Comparison of ENCODE assay signal across 9 mouse cellular contexts in genomic region chr14:79330944-79331561, GRCm38 (mm10). TPM values are rescaled to one million over a fixed set of nuclear protein-coding genes. Genes with fewer than 3 reads are reported as not detected.
A peak's percentile ranks its signal among the peaks of the same experiment; 100 is the strongest.
DNase-seq lines count a peak whose midpoint lies in the region; ATAC-seq and TF ChIP-seq lines count a peak whose summit lies in the region.
"Had no signal": no experiment of that assay in that cellular context is flagged by ENCODE, and none has a peak within 500 bp of the region (broad histone marks: within the 10 kb centered on the region; RNA-seq: fewer than 3 reads in every experiment).

No protein-coding gene starts in this region.

- H3K9ac ChIP-seq in embryonic facial prominence, embryonic 14.5 days (ENCODE audit: low read depth, low read length), result no peak overlapping the region
- no peak overlapping the region for H3K9ac ChIP-seq in intestine, embryonic 16.5 days (ENCODE audit: low read depth, low read length)
- H3K9ac ChIP-seq in neural tube, embryonic 15.5 days (replicated peaks), result no peak overlapping the region
- H3K9ac ChIP-seq: limb, embryonic 15.5 days had no signal

- 51% methylated on average over 16 of the region's 16 CpGs for WGBS in kidney, adult 2 months
- 50% methylated on average over 14 of the region's 16 CpGs for WGBS in embryonic facial prominence, embryonic 14.5 days
- WGBS in intestine, embryonic 16.5 days, result 38% methylated on average over 16 of the region's 16 CpGs
- WGBS in neural tube, embryonic 15.5 days, result 54% methylated on average over 16 of the region's 16 CpGs

- 0 out of 2 replicates have a peak overlapping the region, but pooled peaks have one; percentile 11 for H3K4me3 ChIP-seq in kidney, adult 2 months (ENCODE audit: insufficient read depth, low read depth, low read length)
- H3K4me3 ChIP-seq in embryonic facial prominence, embryonic 14.5 days (ENCODE audit: low read depth, low read length), result no peak overlapping the region
- peak overlapping the region; percentile 11; the same call in 1 of the 2 replicates for H3K4me3 ChIP-seq in intestine, embryonic 16.5 days (ENCODE audit: low read length)
- H3K4me3 ChIP-seq in neural tube, embryonic 15.5 days (replicated peaks), result peak overlapping the region; percentile 26
- H3K4me3 ChIP-seq: limb, embryonic 15.5 days had no signal

- no peaks in the 10 kb centered on the region for H3K27me3 ChIP-seq in kidney, adult 2 months (replicated peaks; ENCODE audit: control insufficient read depth, insufficient read depth, low read length)
- no peaks in the 10 kb centered on the region for H3K27me3 ChIP-seq in embryonic facial prominence, embryonic 14.5 days (replicated peaks; ENCODE audit: control insufficient read depth, insufficient read depth, low read length)
- H3K27me3 ChIP-seq in intestine, embryonic 16.5 days (replicated peaks; ENCODE audit: control insufficient read depth, insufficient read depth, low read length), result no peaks in the 10 kb centered on the region
- H3K27me3 ChIP-seq in neural tube, embryonic 15.5 days (replicated peaks), result no peaks in the 10 kb centered on the region
- H3K27me3 ChIP-seq: limb, embryonic 15.5 days had no signal

- peak overlapping the region; percentile 36 for H3K4me2 ChIP-seq in embryonic facial prominence, embryonic 14.5 days (ENCODE audit: low read depth, low read length)
- H3K4me2 ChIP-seq in intestine, embryonic 16.5 days (ENCODE audit: low read depth, low read length), result peak overlapping the region; percentile 1; the same call in 1 of the 2 replicates
- H3K4me2 ChIP-seq in neural tube, embryonic 15.5 days, result peak overlapping the region; percentile 49
- H3K4me2 ChIP-seq: limb, embryonic 15.5 days had no signal

- ATAC-seq in embryonic facial prominence, embryonic 14.5 days (ENCODE audit: low read depth), result 0 out of 2 replicates have a peak, but pooled peaks have one; percentile 47
- ATAC-seq in intestine, embryonic 16.5 days, result peak; percentile 73
- ATAC-seq in neural tube, embryonic 15.5 days (ENCODE audit: low FRiP score), result peak; percentile 50

- H3K4me1 ChIP-seq in kidney, adult 2 months (ENCODE audit: control insufficient read depth, insufficient read depth, low read length), result no peaks in the 10 kb centered on the region
- no peaks in the 10 kb centered on the region for H3K4me1 ChIP-seq in embryonic facial prominence, embryonic 14.5 days (ENCODE audit: control insufficient read depth, insufficient read depth, low read length)
- peaks cover 4% of the 10 kb centered on the region for H3K4me1 ChIP-seq in intestine, embryonic 16.5 days (ENCODE audit: control insufficient read depth, insufficient read depth, low read length)
- H3K4me1 ChIP-seq in neural tube, embryonic 15.5 days, result peaks cover 9% of the 10 kb centered on the region

- no peak for TF ChIP-seq POLR2A in kidney, adult 2 months (IDR thresholded peaks at IDR 0.05; ENCODE audit: low read depth, low read length)

- TF ChIP-seq CTCF in kidney, adult 2 months (conservative IDR thresholded peaks at IDR 0.05; ENCODE audit: insufficient read depth, insufficient read length, low read depth, low read length), result no peak

- H3K9me3 ChIP-seq in embryonic facial prominence, embryonic 14.5 days (ENCODE audit: control insufficient read depth, low read length), result no peaks in the 10 kb centered on the region
- no peaks in the 10 kb centered on the region for H3K9me3 ChIP-seq in intestine, embryonic 16.5 days (ENCODE audit: control insufficient read depth, low read length)
- no peaks in the 10 kb centered on the region for H3K9me3 ChIP-seq in neural tube, embryonic 15.5 days (replicated peaks)
- H3K9me3 ChIP-seq: limb, embryonic 15.5 days had no signal

- H3K27ac ChIP-seq in kidney, adult 2 months (ENCODE audit: insufficient read depth, low read depth, low read length), result 0 out of 2 replicates have a peak overlapping the region, but pooled peaks have one; percentile 12
- no peak overlapping the region for H3K27ac ChIP-seq in embryonic facial prominence, embryonic 14.5 days (replicated peaks; ENCODE audit: low read depth, low read length)
- H3K27ac ChIP-seq in intestine, embryonic 16.5 days (ENCODE audit: low read length), result no peak overlapping the region
- H3K27ac ChIP-seq in neural tube, embryonic 15.5 days (replicated peaks), result no peak overlapping the region

- intact Hi-C loops in left cerebral cortex, postnatal 36 days (cut with DNase I), result no loop called here

- peak; percentile 17 for DNase-seq in kidney, adult 2 months
- DNase-seq in kidney, postnatal 10 days, result no peak
- DNase-seq in embryonic facial prominence, embryonic 14.5 days (ENCODE audit: low spot score), result no peak
- DNase-seq in right cerebral cortex, postnatal 4 days, result no peak
- no peak for DNase-seq in left cerebral cortex, postnatal 36 days (ENCODE audit: low spot score in 2 of 2)
- no peak for DNase-seq in cerebellum, adult 9-10 months

- peaks cover 1% of the 10 kb centered on the region for H3K36me3 ChIP-seq in kidney, adult 2 months (ENCODE audit: control insufficient read depth, insufficient read depth, low read length)
- H3K36me3 ChIP-seq in embryonic facial prominence, embryonic 14.5 days (ENCODE audit: control insufficient read depth, insufficient read depth, low read length), result peaks cover 21% of the 10 kb centered on the region
- H3K36me3 ChIP-seq in intestine, embryonic 16.5 days (ENCODE audit: control insufficient read depth, insufficient read depth, low read length), result peaks cover 4% of the 10 kb centered on the region; the same call in 1 of the 2 replicates
- peaks cover 4% of the 10 kb centered on the region for H3K36me3 ChIP-seq in neural tube, embryonic 15.5 days

RNA-seq across cellular contexts. Expression of gene Rgcc, which starts 29.6 kb away (rescaled TPM):
- polyA plus RNA-seq in kidney, adult 2 months (2012; rRNA removed), result 91.9 and 108 TPM in 2 replicates
- 74.8 and 89.5 TPM in 2 replicates for polyA plus RNA-seq in embryonic facial prominence, embryonic 14.5 days (2014; fragmentation: Nextera tagmentation; extraction: Ambion mirVana)
- polyA plus RNA-seq in intestine, embryonic 16.5 days (2015; fragmentation: Nextera tagmentation; extraction: Ambion mirVana), result 39.4 and 46.2 TPM in 2 replicates
- polyA plus RNA-seq in neural tube, embryonic 15.5 days (2015; fragmentation: Nextera tagmentation; extraction: Ambion mirVana), result 36.1 and 89.6 TPM in 2 replicates
- total RNA-seq in left cerebral cortex, postnatal 36 days (2021), result 10 to 100 TPM; 30.1 to 39.0 TPM

RNA-seq across cellular contexts. Expression of gene Naa16, which starts 59.5 kb away (rescaled TPM):
- polyA plus RNA-seq in kidney, adult 2 months (2012; rRNA removed), result 1.5 and 3.1 TPM in 2 replicates
- 30.2 and 34.2 TPM in 2 replicates for polyA plus RNA-seq in embryonic facial prominence, embryonic 14.5 days (2014; fragmentation: Nextera tagmentation; extraction: Ambion mirVana)
- polyA plus RNA-seq in intestine, embryonic 16.5 days (2015; fragmentation: Nextera tagmentation; extraction: Ambion mirVana), result 29.6 and 33.0 TPM in 2 replicates
- polyA plus RNA-seq in neural tube, embryonic 15.5 days (2015; fragmentation: Nextera tagmentation; extraction: Ambion mirVana), result 15.6 and 20.5 TPM in 2 replicates
- 10 to 100 TPM in 1 of 2 experiments, 1 to 10 TPM in 1; 9.9 to 17.6 TPM for total RNA-seq in left cerebral cortex, postnatal 36 days (2021)
